Mouse (Mus musculus) lung, embryonic 16.5 days (tissue): ENCODE measurements around the gene F2rl1. TPM values are rescaled to one million over a fixed set of nuclear protein-coding genes. Genes with fewer than 3 reads are reported as not detected.

Experiments used
- ATAC-seq: fragments of 200-750 bp; cut with Nextera tagmentation; 2 replicates; pipeline ENCODE4 v1.8.0; 2017; ENCODE audit warnings: low read depth, mild to moderate bottlenecking, moderate library complexity
- H3K27ac ChIP-seq: fragments of 300-500 bp; sonication (generic); 2 replicates; pipeline ENCODE4 v1.5.1; 2014; ENCODE audit warnings: mild to moderate bottlenecking, control low read depth, low read length
- H3K27me3 ChIP-seq: fragments of 300-500 bp; sonication (generic); 2 replicates; pipeline ENCODE4 v1.6.1; 2014; ENCODE audit warnings: low read depth, low read length, mixed read lengths; ENCODE audit not compliant: control insufficient read depth, insufficient read depth
- H3K36me3 ChIP-seq: fragments of 300-500 bp; sonication (generic); 2 replicates; pipeline ENCODE4 v1.6.1; 2014; ENCODE audit warnings: low read length; ENCODE audit not compliant: control insufficient read depth, insufficient read depth
- H3K4me1 ChIP-seq: fragments of 300-500 bp; sonication (generic); replicated peaks from 2 replicates; pipeline ENCODE4 v1.6.1; 2014; ENCODE audit warnings: low read length, mixed read lengths; ENCODE audit not compliant: control insufficient read depth, insufficient read depth
- H3K4me2 ChIP-seq: fragments of 300-500 bp; sonication (generic); 2 replicates; pipeline ENCODE4 v1.6.1; 2014; ENCODE audit warnings: low read depth, low read length, control low read depth
- H3K4me3 ChIP-seq: fragments of 300-500 bp; sonication (generic); 2 replicates; pipeline ENCODE4 v1.5.1; 2014; ENCODE audit warnings: mild to moderate bottlenecking, low read length, control low read depth
- H3K9ac ChIP-seq: fragments of 300-500 bp; sonication (generic); 2 replicates; pipeline ENCODE4 v1.6.1; 2014; ENCODE audit warnings: low read length, control low read depth
- H3K9me3 ChIP-seq: fragments of 300-500 bp; sonication (generic); 2 replicates; pipeline ENCODE4 v1.6.1; 2016; ENCODE audit warnings: low read length; ENCODE audit not compliant: control insufficient read depth
- WGBS: fragments of 180-500 bp; shearing (Covaris S2); extraction: QIAGEN DNeasy Blood & Tissue Kit; methylation state at CpG from one replicate; pipeline ENCODE4 v1.1.7; 2014; 5-methylcytosine and 5-hydroxymethylcytosine counted together
- polyA plus RNA-seq: library from polyadenylated mRNA; unstranded; fragments of >200 nt; fragmentation: Nextera tagmentation; extraction: Ambion mirVana; gene quantifications from 2 replicates; pipeline ENCODE4 v1.2.1, GENCODE M21; 2015

Gene F2rl1
- polyA plus RNA-seq, 1 experiment from 2014 or later, result 5.5 TPM

DNA sequence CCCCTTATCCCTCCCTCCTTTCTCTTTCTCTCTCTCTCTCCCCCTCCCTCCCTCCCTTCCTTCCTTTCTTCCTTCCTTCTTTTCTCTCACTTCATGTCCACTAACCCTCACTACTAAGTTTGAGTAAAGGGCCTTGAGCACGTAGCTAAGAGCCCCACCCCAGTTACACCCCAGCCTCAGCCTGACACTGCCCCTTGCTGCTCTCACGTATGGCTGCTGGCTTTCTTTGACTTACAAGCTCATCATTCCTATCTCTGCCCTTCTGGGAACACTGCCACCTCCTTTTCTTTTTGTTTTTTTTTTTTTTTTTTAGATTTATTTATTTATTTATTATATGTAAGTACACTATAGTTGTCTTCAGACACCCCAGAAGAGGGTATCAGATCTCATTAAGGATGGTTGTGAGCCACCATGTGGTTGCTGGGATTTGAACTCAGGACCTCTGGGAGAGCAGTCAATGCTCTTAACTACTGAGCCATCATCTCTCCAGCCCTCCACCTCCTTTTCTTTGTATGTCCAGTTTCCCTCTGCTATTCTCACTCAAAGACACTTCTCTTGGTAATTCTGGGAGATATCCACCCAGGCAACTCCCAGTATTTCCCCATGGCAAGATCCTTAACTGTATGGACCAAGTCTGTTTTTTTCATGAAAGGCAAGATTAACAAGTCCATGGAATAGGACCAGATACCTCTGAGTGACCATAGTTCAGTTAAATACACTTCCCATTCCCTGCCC, 25.8 kb upstream of the F2rl1 start:
- Histone ChIP-seq H3K27ac (no peak overlapping the region), H3K27me3 (no peaks in the 10 kb centered on the region), H3K36me3 (no peaks in the 10 kb centered on the region), H3K9ac (no peak overlapping the region), H3K4me2 (no peak overlapping the region), H3K9me3 (no peaks in the 10 kb centered on the region), H3K4me1 (peaks cover 18% of the 10 kb centered on the region), H3K4me3 (no peak overlapping the region)
- 63% methylated on average over 2 of the region's 2 CpGs for WGBS
- no peak for ATAC-seq

DNA sequence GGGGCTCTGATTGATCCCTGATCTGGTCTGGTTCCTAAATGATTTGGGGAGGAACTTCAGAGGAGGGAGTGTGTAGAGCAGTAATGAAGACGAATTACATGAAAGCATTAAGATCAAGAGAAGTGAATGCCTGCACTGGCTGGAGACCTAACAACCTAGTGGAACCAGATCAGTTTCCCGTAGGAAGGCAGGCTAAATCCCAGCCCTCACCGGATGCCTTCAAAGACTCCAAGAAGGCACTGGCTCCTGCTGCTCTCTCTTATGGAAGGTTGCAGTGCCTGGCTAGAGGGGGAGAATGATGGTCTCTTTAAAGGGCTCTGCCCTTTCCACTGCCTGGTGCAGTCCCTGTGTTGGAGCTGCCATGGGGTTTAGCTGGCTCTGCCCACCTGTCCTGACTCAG, 24.4 kb upstream of the F2rl1 start:
- Histone ChIP-seq H3K9me3 (no peaks in the 10 kb centered on the region), H3K27me3 (no peaks in the 10 kb centered on the region), H3K36me3 (no peaks in the 10 kb centered on the region), H3K4me1 (peaks cover 22% of the 10 kb centered on the region), H3K4me2 (peak overlapping the region; percentile 27; the same call in 1 of the 2 replicates), H3K27ac (no peak overlapping the region), H3K4me3 (no peak overlapping the region), H3K9ac (no peak overlapping the region)
- no peak for ATAC-seq
- 20% methylated on average over 3 of the region's 3 CpGs for WGBS

DNA sequence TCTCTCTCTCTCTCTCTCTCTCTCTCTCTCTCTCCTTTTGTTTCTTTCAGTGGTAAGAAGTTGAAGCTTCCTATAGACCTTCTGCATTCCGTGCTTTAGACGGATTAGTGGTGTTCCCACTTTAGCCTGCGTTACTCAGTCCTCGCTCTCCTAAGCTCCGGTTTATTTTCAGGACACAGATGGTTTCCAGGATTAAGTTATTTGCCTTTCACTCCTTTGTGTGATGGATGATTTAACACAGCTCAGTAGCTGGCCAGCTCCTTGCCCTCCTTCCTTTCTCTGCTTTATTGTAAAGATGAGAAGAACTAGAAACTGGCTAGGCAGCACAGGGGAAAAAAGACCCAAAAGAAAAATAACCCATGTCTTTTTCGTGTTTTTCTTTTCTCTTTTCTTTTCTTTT, 23.8 kb upstream of the F2rl1 start:
- Histone ChIP-seq H3K9ac (no peak overlapping the region), H3K27me3 (no peaks in the 10 kb centered on the region), H3K4me3 (peak overlapping the region; percentile 44), H3K4me1 (peaks cover 22% of the 10 kb centered on the region), H3K4me2 (peak overlapping the region; percentile 56), H3K36me3 (no peaks in the 10 kb centered on the region), H3K9me3 (no peaks in the 10 kb centered on the region), H3K27ac (peak overlapping the region; percentile 48; the same call in 1 of the 2 replicates)
- WGBS, result 7% methylated on average over 6 of the region's 6 CpGs
- ATAC-seq, result peak; percentile 52; the same call in 1 of the 2 replicates

DNA sequence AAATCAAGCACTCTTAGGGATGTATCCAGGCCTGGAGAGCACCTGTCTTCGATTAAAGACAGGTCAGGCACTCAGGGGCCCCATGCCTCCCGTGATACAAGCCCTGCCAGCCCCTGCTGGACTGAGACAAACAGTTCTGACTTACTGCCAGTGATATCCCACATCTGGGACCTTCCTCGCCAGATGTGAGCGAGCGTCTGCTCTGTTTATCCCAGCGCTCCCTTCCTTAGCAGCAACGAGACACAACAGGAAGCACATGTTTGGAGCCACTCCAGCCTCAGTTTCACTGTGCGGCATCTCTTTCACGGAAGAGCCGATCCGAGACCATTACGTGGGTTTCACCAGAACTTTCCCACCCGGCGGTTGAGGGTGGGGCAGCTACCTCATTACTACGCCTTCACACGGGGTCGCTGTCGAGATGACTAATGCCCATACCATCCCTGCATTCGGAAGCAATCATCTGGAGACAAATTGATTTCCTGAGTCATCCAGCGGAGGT, 23.3 kb upstream of the F2rl1 start:
- Histone ChIP-seq H3K4me2 (peak overlapping the region; percentile 56), H3K9ac (no peak overlapping the region), H3K27me3 (no peaks in the 10 kb centered on the region), H3K9me3 (no peaks in the 10 kb centered on the region), H3K4me3 (peak overlapping the region; percentile 44), H3K27ac (peak overlapping the region; percentile 28), H3K4me1 (peaks cover 22% of the 10 kb centered on the region), H3K36me3 (no peaks in the 10 kb centered on the region)
- WGBS, result 18% methylated on average over 20 of the region's 20 CpGs
- ATAC-seq, result peak; percentile 87

DNA sequence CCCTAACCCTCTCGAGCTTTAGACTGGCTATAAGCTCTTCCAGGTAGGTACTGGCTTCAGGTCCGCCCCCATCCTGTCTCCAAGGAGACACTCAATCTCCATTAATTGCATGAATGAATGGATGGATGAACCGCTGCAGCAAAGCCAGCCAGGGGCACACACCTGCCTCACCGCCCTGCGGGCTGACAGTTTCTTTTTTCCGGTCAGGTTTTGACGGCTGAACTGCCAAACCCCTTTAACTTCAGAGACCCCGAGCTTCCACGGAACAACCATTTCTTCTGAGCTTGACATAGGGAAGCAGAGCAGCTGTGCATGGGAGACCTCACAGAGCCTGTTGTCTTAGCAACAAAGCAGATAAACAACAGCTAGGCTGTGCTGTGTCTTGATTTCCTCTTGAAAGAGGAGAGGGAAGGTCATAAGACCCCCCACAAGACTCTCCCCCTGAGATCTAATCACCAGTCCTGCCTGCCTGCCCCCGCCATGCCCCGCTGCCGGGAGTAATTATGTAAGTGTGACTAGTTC, 22.1 kb upstream of the F2rl1 start:
- Histone ChIP-seq H3K36me3 (no peaks in the 10 kb centered on the region), H3K9me3 (no peaks in the 10 kb centered on the region), H3K27me3 (no peaks in the 10 kb centered on the region), H3K27ac (no peak overlapping the region), H3K9ac (no peak overlapping the region; the same call in 1 of the 2 replicates), H3K4me3 (no peak overlapping the region), H3K4me1 (peaks cover 22% of the 10 kb centered on the region), H3K4me2 (no peak overlapping the region)
- WGBS, result 34% methylated on average over 12 of the region's 12 CpGs
- ATAC-seq, result peak; percentile 37; the same call in 1 of the 2 replicates

DNA sequence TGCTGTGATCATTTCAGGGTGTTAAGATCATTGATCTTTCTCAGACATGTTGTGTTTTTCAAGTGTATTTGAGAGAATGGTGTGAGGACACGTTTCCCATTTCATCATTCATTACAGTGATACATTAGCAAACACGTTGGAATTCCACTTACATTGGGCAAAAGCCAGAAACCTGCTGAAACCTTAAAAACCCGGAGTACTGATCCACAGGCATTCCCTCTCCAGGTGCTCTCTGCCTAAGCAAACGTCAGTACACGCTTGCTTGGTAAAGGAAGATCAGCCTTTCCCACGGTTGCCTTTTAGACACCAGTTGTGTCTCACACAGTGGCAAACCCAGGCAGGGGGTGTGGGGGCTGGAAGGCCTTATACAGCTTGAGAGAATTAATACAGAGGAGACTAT, 21.2 kb upstream of the F2rl1 start:
- H3K4me1 ChIP-seq, result peaks cover 22% of the 10 kb centered on the region
- no peak overlapping the region for H3K4me2 ChIP-seq
- no peaks in the 10 kb centered on the region for H3K9me3 ChIP-seq
- no peaks in the 10 kb centered on the region for H3K27me3 ChIP-seq
- H3K27ac ChIP-seq, result peak overlapping the region; percentile 67; the same call in 1 of the 2 replicates
- WGBS, result 43% methylated on average over 6 of the region's 6 CpGs
- ATAC-seq, result no peak
- H3K36me3 ChIP-seq, result no peaks in the 10 kb centered on the region
- H3K9ac ChIP-seq, result no peak overlapping the region
- H3K4me3 ChIP-seq, result no peak overlapping the region

DNA sequence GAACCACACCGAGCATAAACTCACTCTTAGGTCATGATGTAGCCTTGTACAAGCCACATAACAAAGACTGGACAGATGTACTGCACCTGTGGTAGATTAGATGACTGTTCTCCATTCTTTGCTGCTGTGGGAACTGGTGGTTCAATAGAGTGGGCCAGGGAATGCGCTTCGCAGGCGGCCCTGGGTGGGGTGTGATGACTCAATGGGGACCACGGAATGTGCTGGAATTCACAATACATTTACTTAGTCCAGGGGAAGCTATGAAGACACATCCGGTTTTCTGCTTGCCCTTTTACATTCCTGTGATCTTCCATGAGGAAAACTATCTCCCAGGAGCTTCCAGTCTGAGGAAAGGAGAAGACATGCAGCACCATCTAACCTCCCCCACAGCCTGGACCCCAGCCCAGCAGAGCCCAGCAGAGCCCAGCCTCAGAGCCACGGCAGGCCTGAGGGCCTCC, 20.7 kb upstream of the F2rl1 start:
- ATAC-seq, result 0 out of 2 replicates have a peak, but pooled peaks have one; percentile 20

DNA sequence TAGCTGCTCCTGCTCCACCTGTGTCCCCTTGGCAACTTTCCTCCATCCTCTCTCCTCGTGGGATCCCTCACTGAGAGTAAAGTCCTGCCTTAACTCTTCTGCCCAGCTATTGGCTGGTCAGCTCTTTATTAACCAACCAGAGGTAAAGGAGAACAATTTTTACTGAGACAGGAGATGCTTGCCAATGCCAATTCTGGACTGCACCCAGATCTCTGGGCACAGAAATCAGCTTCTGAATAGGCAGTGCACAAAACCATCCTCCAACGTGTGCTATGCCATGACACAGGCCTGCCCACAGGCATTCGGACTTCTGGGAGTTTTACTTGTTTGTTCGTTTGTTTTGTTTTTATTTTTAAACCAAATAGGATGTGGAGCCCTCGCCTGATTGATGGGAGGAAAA, 13.0 kb upstream of the F2rl1 start:
- 62% methylated on average over 5 of the region's 5 CpGs for WGBS
- H3K9ac ChIP-seq, result no peak overlapping the region
- no peak for ATAC-seq
- no peak overlapping the region for H3K27ac ChIP-seq
- no peaks in the 10 kb centered on the region for H3K36me3 ChIP-seq
- H3K4me2 ChIP-seq, result no peak overlapping the region
- H3K27me3 ChIP-seq, result no peaks in the 10 kb centered on the region
- H3K4me3 ChIP-seq, result no peak overlapping the region
- H3K4me1 ChIP-seq, result peaks cover 21% of the 10 kb centered on the region
- no peaks in the 10 kb centered on the region for H3K9me3 ChIP-seq

More for the DNA sequence above, 20.7 kb upstream of the F2rl1 start:
- WGBS, result 50% methylated on average over 7 of the region's 7 CpGs
- Histone ChIP-seq H3K4me2 (no peak overlapping the region), H3K27me3 (no peaks in the 10 kb centered on the region), H3K9ac (no peak overlapping the region), H3K36me3 (no peaks in the 10 kb centered on the region), H3K4me1 (peaks cover 22% of the 10 kb centered on the region), H3K4me3 (no peak overlapping the region), H3K27ac (peak overlapping the region; percentile 67), H3K9me3 (no peaks in the 10 kb centered on the region)

DNA sequence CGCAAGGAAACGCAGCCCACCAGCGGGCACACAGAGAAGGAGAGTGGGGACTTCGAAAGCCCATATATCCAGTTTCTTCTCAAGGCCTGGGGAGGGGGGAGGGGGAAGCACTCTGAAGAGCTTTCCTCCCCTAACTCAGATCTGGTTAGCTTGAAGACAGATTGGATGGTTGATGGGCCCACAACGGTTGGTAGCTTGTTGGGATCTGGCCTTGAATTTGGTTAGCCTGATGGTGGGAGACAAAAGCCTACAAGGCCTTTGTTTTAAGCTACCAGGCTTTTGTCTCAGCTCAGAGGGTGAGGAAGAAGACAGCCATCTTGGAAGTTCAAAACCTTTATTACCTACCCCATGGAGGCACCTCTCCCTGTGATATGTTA, 11.1 kb upstream of the F2rl1 start:
- 33% methylated on average over 5 of the region's 5 CpGs for WGBS

More for the DNA sequence above, 11.1 kb upstream of the F2rl1 start:
- ATAC-seq, result no peak
- H3K27me3 ChIP-seq, result no peaks in the 10 kb centered on the region
- H3K4me1 ChIP-seq, result peaks cover 21% of the 10 kb centered on the region
- H3K9ac ChIP-seq, result no peak overlapping the region
- H3K4me2 ChIP-seq, result no peak overlapping the region; the same call in 1 of the 2 replicates
- no peaks in the 10 kb centered on the region for H3K9me3 ChIP-seq
- no peak overlapping the region for H3K4me3 ChIP-seq
- H3K27ac ChIP-seq, result peak overlapping the region; percentile 66; the same call in 1 of the 2 replicates
- H3K36me3 ChIP-seq, result no peaks in the 10 kb centered on the region
